Mouse (Mus musculus) embryo, embryonic 9.5 days (tissue): ENCODE measurements around the gene Zfp426.

Experiments used
- DNase-seq: peaks from one replicate; pipeline ENCODE4 v3.0.0-alpha.2; 2017; ENCODE audit errors: extremely low spot score

Gene Zfp426

GRCm38 (mm10) chr9:20459377-20460317 is 32.9 kb downstream of the Zfp426 start, which contains the start of gene Zfp26:
Gene Zfp26, minus strand, starts transcription at chr9:20460162.
- DNase-seq = peak; percentile 86

- no peak for DNase-seq
These were observed 38.9 kb downstream of the Zfp426 start for GRCm38 (mm10) chr9:20453647-20454046.

- DNase-seq = no peak
These were observed 41.1 kb downstream of the Zfp426 start for GRCm38 (mm10) chr9:20451493-20451892.

- no peak for DNase-seq
These were observed 49.3 kb downstream of the Zfp426 start for GRCm38 (mm10) chr9:20443183-20443783.

- DNase-seq = no peak
These were observed 62.5 kb downstream of the Zfp426 start for GRCm38 (mm10) chr9:20430004-20430403.
